Mouse (Mus musculus) embryonic fibroblast, embryonic 13.5 days (primary cell): Measurements from ENCODE around the gene Nup62cl. TPM values are rescaled to one million over a fixed set of nuclear protein-coding genes. Genes with fewer than 3 reads are reported as not detected.

Source experiments
- H3K27ac ChIP-seq: 2 replicates; pipeline ENCODE4 v1.5.1; 2012; ENCODE audit warnings: low read length, control low read depth, inconsistent platforms; ENCODE audit not compliant: insufficient read depth
- H3K4me1 ChIP-seq: 2 replicates; pipeline ENCODE4 v1.6.1; 2011; ENCODE audit warnings: low read length; ENCODE audit not compliant: control insufficient read depth, insufficient read depth
- H3K4me3 ChIP-seq: 2 replicates; pipeline ENCODE4 v1.5.1; 2011; ENCODE audit warnings: mild to moderate bottlenecking, control low read depth, low read length; ENCODE audit not compliant: insufficient read depth
- CTCF ChIP-seq: IDR thresholded peaks from 2 replicates; pipeline ENCODE4 v1.5.1; 2011; ENCODE audit warnings: mild to moderate bottlenecking, control low read depth, low read length, moderate library complexity, borderline replicate concordance; ENCODE audit not compliant: insufficient read depth
- POLR2A ChIP-seq: IDR thresholded peaks from 2 replicates; pipeline ENCODE4 v1.6.1; 2011; ENCODE audit warnings: low read depth, mild to moderate bottlenecking, control low read depth, low read length, moderate library complexity
- polyA plus RNA-seq: library from polyadenylated mRNA; stranded (reverse); fragments of >200 nt; gene quantifications from 2 replicates; pipeline ENCODE4 v1.2.4, GENCODE M21; 2011; ENCODE audit warnings: low read depth; ENCODE audit not compliant: missing spikeins, insufficient read length

The Nup62cl gene
- 4.3 and 5.8 TPM in 2 replicates for polyA plus RNA-seq

DNA sequence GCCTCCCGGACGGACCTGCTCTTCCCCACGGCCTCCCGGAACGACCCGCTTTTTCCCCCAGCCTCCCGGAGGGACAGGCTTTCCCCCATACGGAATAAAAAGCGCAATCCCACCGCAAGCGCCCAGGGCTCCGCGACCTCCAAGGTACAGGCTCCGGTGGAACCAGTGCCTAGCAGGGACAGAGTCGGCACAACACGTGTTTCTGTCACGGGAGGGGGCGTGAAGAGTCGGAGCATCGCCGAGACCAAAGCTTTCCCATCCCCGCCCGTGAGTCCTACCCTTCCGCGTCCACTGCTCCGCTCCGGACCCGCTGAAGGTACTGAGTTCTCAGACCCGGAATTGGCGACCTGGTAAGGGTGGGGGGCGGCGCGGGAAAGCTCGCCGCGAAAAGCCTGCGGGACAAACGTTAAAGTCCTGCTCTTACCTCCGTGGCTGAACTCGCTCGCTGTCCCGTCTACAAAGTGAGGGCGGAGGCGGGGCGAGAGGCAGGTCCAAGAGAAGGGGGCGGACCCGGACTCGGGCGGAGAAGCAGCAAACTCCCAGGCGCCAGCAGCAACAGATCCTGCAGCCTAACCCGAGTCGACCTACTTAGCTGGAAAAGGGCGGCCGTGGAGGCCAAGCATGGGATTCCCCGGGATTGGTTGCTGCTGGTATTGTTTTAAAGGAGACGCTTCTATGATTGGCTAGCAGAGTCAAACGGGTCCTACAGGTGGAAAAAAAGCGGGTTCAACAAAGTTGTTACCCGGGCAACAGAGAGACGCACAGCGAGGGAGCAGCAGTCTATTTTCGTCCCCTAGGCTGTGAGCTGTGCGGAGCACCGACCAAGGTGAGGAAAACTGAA is at the start of gene Nup62cl, which contains the start of gene Pih1h3b:
Gene Nup62cl, minus strand, starts transcription at position 578 of the 841 bp plus-strand sequence.
Gene Pih1h3b, plus strand, starts transcription at position 745 of the 841 bp plus-strand sequence.
- Histone ChIP-seq H3K27ac (no peak within 1 kb of the TSS), H3K4me3 (peak within 1 kb of the TSS; percentile 48), H3K4me1 (no peaks in the 10 kb centered on the region)
- TF ChIP-seq POLR2A (no peak), CTCF (no peak)

DNA sequence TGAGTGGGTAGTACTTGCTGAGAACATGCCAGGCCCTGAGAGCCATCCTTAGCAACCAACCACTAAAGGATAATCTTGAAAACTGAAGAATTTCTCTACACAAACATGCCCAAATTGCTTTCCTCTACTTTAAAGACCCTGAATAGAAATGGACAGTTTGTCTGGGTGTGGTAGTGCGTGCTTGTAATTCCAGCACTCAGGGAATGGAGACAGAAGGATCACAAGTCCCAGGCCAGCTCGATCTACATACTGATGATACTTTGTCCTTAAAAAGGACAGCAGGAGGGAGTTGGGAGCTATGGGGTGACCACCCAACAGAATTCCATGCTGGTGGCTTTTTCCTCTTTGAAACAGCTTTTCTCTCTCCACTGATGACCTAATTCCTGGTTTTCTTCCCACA is 31.6 kb upstream of the Nup62cl start:
- TF ChIP-seq CTCF (no peak), POLR2A (no peak)
- Histone ChIP-seq H3K27ac (no peak overlapping the region), H3K4me1 (no peaks in the 10 kb centered on the region), H3K4me3 (no peak overlapping the region)

- Histone ChIP-seq H3K27ac (no peak overlapping the region), H3K4me3 (no peak overlapping the region), H3K4me1 (no peaks in the 10 kb centered on the region)
- TF ChIP-seq CTCF (no peak), POLR2A (no peak)
Measured at GRCm38 (mm10) chrX:140082535-140082934, 20.0 kb upstream of the Nup62cl start.

GRCm38 (mm10) chrX:140060886-140061874 is 1.3 kb downstream of the Nup62cl start:
- no peaks in the 10 kb centered on the region for H3K4me1 ChIP-seq
- 0 out of 2 replicates have a peak overlapping the region, but pooled peaks have one; percentile 1 for H3K4me3 ChIP-seq
- TF ChIP-seq CTCF (no peak), POLR2A (no peak)
- no peak overlapping the region for H3K27ac ChIP-seq

- H3K27ac ChIP-seq = no peak overlapping the region
- no peak for TF ChIP-seq CTCF
- TF ChIP-seq POLR2A = no peak
- no peak overlapping the region for H3K4me3 ChIP-seq
- H3K4me1 ChIP-seq = no peaks in the 10 kb centered on the region
Measured at GRCm38 (mm10) chrX:139998691-139999065, 63.8 kb downstream of the Nup62cl start.

- TF ChIP-seq CTCF (no peak), POLR2A (no peak)
Measured at GRCm38 (mm10) chrX:139997740-139998690, 64.5 kb downstream of the Nup62cl start, which contains the start of gene Rbm41. Gene Rbm41, minus strand, starts transcription at chrX:139998595.

DNA sequence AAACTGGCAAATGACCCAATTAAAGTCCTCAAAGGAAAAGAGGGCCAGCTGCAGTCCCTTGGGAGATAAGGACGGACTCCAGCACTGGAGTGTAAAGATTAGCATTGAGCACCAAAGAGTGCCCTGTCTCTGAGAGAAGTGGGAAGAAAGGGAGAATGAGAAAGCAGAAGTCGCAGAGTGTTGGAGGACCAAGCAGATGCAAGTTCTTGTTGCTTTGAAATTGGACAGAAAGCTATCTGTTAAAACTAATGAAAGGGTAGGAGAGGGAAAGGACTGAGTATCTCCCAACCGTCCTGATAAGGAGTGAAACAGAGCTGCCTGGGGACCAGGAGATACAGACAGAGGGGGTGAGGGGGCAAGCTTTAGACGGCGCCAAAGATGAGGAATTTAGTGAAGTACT is 80.4 kb downstream of the Nup62cl start:
- Histone ChIP-seq H3K27ac (no peak overlapping the region), H3K4me1 (no peaks in the 10 kb centered on the region), H3K4me3 (no peak overlapping the region)
- TF ChIP-seq POLR2A = no peak
- no peak for TF ChIP-seq CTCF

More at GRCm38 (mm10) chrX:139997740-139998690, 64.5 kb downstream of the Nup62cl start, which contains the start of gene Rbm41:
- Histone ChIP-seq H3K4me1 (no peaks in the 10 kb centered on the region), H3K27ac (peak within 1 kb of the TSS; percentile 82), H3K4me3 (peak within 1 kb of the TSS; percentile 77)

Other genes with a start within 250 kb of the Nup62cl start
- gene Morc4, start 191.0 kb downstream of the Nup62cl start, polyA plus RNA-seq = 36.4 and 40.4 TPM in 2 replicates
- 12.0 and 12.7 TPM in 2 replicates for gene Rbm41, start 64.1 kb downstream of the Nup62cl start, polyA plus RNA-seq
- not detected in 2 replicates for gene Pih1h3b, start 167 bp upstream of the Nup62cl start, polyA plus RNA-seq